Mouse (Mus musculus): ENCODE results near the gene Osbpl5.
"Not testable (repeated sequence)": the region's sequence is repeated elsewhere in the genome, so short reads cannot be mapped to it uniquely, and the experiment has no call there.

Osbpl5 gene

DNA sequence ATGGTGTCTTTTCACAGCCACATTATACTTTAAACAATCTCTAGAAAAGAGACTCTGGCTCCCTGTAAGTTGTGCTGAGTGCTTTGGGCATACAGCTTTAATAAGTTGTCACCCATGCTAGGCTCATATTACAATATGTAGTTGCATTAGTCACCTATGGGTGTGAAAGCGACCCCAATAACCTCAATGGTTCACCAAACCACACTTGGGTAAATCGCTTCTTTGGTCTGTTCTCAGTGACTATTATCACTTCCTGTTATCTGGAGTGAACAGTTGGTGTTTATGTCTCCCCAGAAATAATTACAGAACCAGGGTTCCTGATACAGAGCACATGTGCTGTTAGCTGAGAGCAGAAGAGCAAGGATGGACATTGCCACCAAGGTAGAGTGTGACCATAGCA, 112.8 kb downstream of the Osbpl5 start:
- not testable (repeated sequence) for DNase-seq (ENCODE audit: low spot score)

Data from embryo, embryonic 10 days (tissue).